Mouse (Mus musculus) brain, embryonic 14.5 days (tissue): ENCODE data around the gene Thrsp.

Experiments used
- CTCF ChIP-seq: fragments of 200-500 bp; IDR thresholded peaks from 2 replicates; pipeline ENCODE4 v1.5.1; 2012; ENCODE audit warnings: inconsistent platforms, mild to moderate bottlenecking, moderate library complexity, borderline replicate concordance; ENCODE audit not compliant: insufficient read depth, insufficient read length; ENCODE audit errors: extremely low read depth
- POLR2A ChIP-seq: fragments of 200-500 bp; IDR thresholded peaks from 2 replicates; pipeline ENCODE4 v1.6.1; 2012; ENCODE audit warnings: mild to moderate bottlenecking, inconsistent platforms, borderline replicate concordance; ENCODE audit not compliant: poor library complexity, insufficient read depth, insufficient read length, severe bottlenecking; ENCODE audit errors: extremely low read depth

GRCm38 (mm10) chr7:97424621-97425245 lies 7.2 kb upstream of the Thrsp start:
- TF ChIP-seq CTCF (peak; percentile 98), POLR2A (no peak)
